Mouse (Mus musculus) limb, embryonic 12.5 days (tissue): ENCODE results near the gene Btg3. TPM values are rescaled to one million over a fixed set of nuclear protein-coding genes. Genes with fewer than 3 reads are reported as not detected.
A peak's percentile ranks its signal among the peaks of the same experiment; 100 is the strongest.

Experiments
- ATAC-seq: fragments of 200-750 bp; cut with Nextera tagmentation; 2 replicates; pipeline ENCODE4 v1.8.0; 2017; ENCODE audit warnings: low read depth, moderate TSS enrichment; ENCODE audit not compliant: insufficient number of reproducible peaks, insufficient read depth, low FRiP score, low TSS enrichment
- H3K27ac ChIP-seq: fragments of 300-500 bp; sonication (generic); 2 replicates; pipeline ENCODE4 v1.5.1; 2016; ENCODE audit warnings: mild to moderate bottlenecking, moderate library complexity
- H3K27me3 ChIP-seq: fragments of 300-500 bp; sonication (generic); 2 replicates; pipeline ENCODE4 v1.6.1; 2016; ENCODE audit warnings: mild to moderate bottlenecking, moderate library complexity
- H3K36me3 ChIP-seq: fragments of 300-500 bp; sonication (generic); 2 replicates; pipeline ENCODE4 v1.6.1; 2016; ENCODE audit warnings: mild to moderate bottlenecking, moderate library complexity
- H3K4me1 ChIP-seq: fragments of 300-500 bp; sonication (generic); replicated peaks from 2 replicates; pipeline ENCODE4 v1.6.1; 2016
- H3K4me2 ChIP-seq: fragments of 300-500 bp; sonication (generic); 2 replicates; pipeline ENCODE4 v1.6.1; 2016; ENCODE audit warnings: mild to moderate bottlenecking, moderate library complexity
- H3K4me3 ChIP-seq: fragments of 300-500 bp; sonication (generic); replicated peaks from 2 replicates; pipeline ENCODE4 v1.5.1; 2016; ENCODE audit warnings: mild to moderate bottlenecking
- H3K9ac ChIP-seq: fragments of 300-500 bp; sonication (generic); replicated peaks from 2 replicates; pipeline ENCODE4 v1.6.1; 2016; ENCODE audit warnings: mild to moderate bottlenecking, moderate library complexity
- H3K9me3 ChIP-seq: fragments of 300-500 bp; sonication (generic); 2 replicates; pipeline ENCODE4 v1.6.1; 2016; ENCODE audit warnings: mild to moderate bottlenecking, moderate library complexity
- WGBS: fragments of 180-500 bp; shearing (Covaris S2); methylation state at CpG from one replicate; pipeline ENCODE4 v1.1.7; 2016; 5-methylcytosine and 5-hydroxymethylcytosine counted together
- polyA plus RNA-seq: library from polyadenylated mRNA; unstranded; fragments of >200 nt; fragmentation: Nextera tagmentation; extraction: Ambion mirVana; gene quantifications from 2 replicates; pipeline ENCODE4 v1.2.1, GENCODE M21; 2016

The Btg3 gene
- polyA plus RNA-seq, 1 experiment from 2014 or later, result 39.0 TPM

DNA sequence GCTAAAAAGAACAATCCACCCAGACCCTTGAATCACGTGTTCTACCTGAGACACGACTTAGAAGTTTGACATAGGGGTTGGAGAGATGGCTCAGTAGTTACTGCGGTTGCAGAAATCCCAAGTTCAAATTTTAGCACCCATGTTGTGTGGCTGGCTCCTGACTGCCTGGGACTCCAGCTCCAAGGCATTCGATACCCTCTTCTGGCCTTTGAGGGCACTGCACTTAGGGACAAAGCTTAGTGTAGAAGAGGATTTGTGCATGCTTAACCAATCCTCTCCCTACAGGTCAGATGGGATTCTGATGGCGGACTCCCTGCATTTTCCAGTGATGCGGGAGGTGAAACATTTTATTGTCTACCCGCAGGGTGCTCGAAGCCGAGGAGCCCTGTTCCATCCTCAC is 60.1 kb downstream of the Btg3 start:
- no peaks in the 10 kb centered on the region for H3K36me3 ChIP-seq
- ATAC-seq, result no peak
- no peaks in the 10 kb centered on the region for H3K9me3 ChIP-seq
- no peak overlapping the region for H3K4me3 ChIP-seq
- WGBS, result 84% methylated on average over 9 of the region's 9 CpGs
- no peak overlapping the region for H3K9ac ChIP-seq
- H3K27ac ChIP-seq, result no peak overlapping the region
- H3K4me1 ChIP-seq, result peaks cover 27% of the 10 kb centered on the region
- H3K4me2 ChIP-seq, result no peak overlapping the region
- H3K27me3 ChIP-seq, result no peaks in the 10 kb centered on the region

DNA sequence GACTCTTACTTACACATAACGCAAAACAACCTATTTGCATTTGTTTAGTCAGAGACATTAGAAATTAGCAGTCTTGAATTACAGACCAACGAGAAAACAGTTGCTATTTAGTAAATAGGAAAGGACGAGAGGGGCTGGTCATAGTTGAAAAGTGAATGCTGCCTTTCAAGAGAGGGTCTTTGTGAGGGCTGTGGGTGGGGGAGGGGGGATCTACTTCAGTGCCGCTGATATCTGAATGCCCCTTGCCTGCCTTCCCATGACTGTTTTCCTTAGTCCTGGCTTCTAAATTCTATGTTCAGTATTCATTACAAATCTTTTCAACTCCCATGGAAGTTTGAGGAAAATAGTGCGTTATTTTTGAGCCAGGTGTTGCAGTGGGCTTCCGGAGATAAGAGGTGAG is 63.0 kb downstream of the Btg3 start:
- WGBS, result 72% methylated on average over 6 of the region's 6 CpGs
- H3K9ac ChIP-seq, result no peak overlapping the region
- H3K4me3 ChIP-seq, result no peak overlapping the region
- H3K36me3 ChIP-seq, result peaks cover 4% of the 10 kb centered on the region; the same call in 1 of the 2 replicates
- no peak overlapping the region for H3K27ac ChIP-seq
- H3K4me1 ChIP-seq, result peaks cover 23% of the 10 kb centered on the region
- H3K9me3 ChIP-seq, result no peaks in the 10 kb centered on the region
- no peak for ATAC-seq
- H3K4me2 ChIP-seq, result peak overlapping the region; percentile 5; the same call in 1 of the 2 replicates
- no peaks in the 10 kb centered on the region for H3K27me3 ChIP-seq

DNA sequence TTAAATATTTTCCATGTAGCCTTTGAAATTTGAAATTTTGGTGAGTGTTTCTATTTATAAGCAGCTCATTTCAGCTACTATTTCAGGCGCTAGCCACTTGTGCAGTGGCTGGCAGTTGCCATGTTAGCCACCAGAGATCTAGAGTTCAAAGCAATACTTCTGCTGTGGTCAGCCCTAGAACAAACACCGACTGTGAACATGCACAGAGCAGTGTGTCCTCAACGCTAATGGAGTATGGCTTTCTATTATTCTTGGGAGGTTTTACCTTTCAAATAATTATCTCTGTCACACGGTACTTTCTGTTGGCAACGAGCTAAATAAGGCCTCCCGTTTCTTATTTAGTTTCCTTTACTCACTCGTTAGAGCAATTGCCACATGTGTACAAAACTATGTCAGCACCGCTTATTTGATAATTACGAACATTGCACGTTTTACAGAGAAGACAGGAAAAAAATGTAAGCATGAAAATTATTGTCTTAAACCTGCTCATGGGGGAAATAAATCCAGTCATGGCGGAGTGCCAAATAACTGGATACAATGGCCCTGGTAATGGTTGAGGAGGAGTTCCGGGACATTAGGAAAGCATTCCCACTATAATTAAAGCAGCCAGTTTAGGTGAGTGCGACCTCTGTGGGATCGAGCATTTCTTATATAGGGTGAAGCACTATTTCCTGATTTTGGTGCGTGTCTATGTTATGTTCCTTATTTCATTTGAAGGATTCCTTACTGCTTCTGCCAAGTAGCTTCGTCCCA is 63.7 kb downstream of the Btg3 start:
- H3K27ac ChIP-seq, result no peak overlapping the region
- H3K4me2 ChIP-seq, result peak overlapping the region; percentile 5; the same call in 1 of the 2 replicates
- peaks cover 17% of the 10 kb centered on the region for H3K4me1 ChIP-seq
- no peak overlapping the region for H3K9ac ChIP-seq
- H3K9me3 ChIP-seq, result no peaks in the 10 kb centered on the region
- H3K36me3 ChIP-seq, result peaks cover 4% of the 10 kb centered on the region; the same call in 1 of the 2 replicates
- no peak for ATAC-seq
- WGBS, result 62% methylated on average over 16 of the region's 16 CpGs
- H3K27me3 ChIP-seq, result no peaks in the 10 kb centered on the region
- no peak overlapping the region for H3K4me3 ChIP-seq

DNA sequence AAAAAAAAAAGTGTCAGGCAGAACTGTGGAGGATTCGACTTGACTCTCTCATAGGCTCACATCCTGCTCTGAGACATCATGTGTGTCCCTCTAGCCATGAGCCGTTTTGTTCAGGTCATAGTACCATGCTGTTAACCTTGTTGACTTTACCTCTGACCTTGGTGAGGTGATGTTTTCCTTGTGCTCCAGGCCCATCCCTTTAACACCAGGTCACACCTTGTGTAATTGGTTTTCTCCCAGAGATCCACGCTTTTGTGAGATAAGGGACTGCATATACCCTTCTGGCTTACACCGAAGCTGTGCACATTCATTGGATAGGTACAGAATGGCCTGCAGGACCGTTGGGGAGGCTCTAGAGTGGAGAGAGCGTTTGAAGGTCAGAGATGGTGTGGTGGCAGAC is 67.7 kb downstream of the Btg3 start:
- Histone ChIP-seq H3K9ac (no peak overlapping the region), H3K4me3 (no peak overlapping the region), H3K27ac (no peak overlapping the region), H3K4me1 (peaks cover 12% of the 10 kb centered on the region), H3K36me3 (peaks cover 4% of the 10 kb centered on the region; the same call in 1 of the 2 replicates), H3K4me2 (no peak overlapping the region), H3K27me3 (no peaks in the 10 kb centered on the region), H3K9me3 (no peaks in the 10 kb centered on the region)
- WGBS, result 85% methylated on average over 6 of the region's 6 CpGs
- ATAC-seq, result no peak

DNA sequence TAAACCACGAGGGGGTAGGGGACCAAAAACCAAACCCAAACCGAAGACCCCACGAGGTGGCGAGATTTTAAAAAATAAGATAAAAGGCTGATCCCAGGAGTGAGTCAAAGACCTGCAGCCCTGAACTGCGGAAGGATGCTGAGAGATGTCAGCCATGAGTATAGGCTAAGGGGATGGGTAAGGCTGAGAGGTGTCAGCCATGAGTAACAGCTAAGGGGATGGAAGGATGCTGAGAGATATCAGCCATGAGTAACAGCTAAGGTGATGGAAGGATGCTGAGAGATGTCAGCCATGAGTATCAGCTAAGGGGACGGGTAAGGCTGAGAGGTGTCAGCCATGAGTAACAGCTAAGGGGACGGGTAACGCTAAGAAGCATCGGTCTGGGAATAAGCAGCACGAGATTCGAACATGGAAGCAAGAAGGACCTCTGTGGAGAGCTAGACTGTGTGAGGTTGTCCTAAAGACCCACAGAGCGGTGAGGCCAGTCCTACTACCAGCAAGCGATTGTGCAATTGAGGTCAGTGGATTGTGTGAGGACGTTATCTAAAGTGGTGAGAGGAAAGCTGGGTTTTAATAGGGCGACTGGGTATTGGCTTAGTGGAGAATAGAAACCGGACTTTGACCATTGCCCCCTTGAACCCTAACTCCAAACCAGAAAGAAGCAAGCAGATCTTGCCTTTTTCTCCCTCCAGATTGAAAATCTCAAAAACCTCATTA is 69.4 kb downstream of the Btg3 start:
- no peaks in the 10 kb centered on the region for H3K27me3 ChIP-seq
- H3K4me2 ChIP-seq, result no peak overlapping the region
- no peak overlapping the region for H3K27ac ChIP-seq
- 91% methylated on average over 16 of the region's 16 CpGs for WGBS
- H3K9me3 ChIP-seq, result no peaks in the 10 kb centered on the region
- no peak overlapping the region for H3K9ac ChIP-seq
- peaks cover 4% of the 10 kb centered on the region; the same call in 1 of the 2 replicates for H3K4me1 ChIP-seq
- H3K36me3 ChIP-seq, result peaks cover 4% of the 10 kb centered on the region; the same call in 1 of the 2 replicates
- H3K4me3 ChIP-seq, result no peak overlapping the region
- ATAC-seq, result no peak

DNA sequence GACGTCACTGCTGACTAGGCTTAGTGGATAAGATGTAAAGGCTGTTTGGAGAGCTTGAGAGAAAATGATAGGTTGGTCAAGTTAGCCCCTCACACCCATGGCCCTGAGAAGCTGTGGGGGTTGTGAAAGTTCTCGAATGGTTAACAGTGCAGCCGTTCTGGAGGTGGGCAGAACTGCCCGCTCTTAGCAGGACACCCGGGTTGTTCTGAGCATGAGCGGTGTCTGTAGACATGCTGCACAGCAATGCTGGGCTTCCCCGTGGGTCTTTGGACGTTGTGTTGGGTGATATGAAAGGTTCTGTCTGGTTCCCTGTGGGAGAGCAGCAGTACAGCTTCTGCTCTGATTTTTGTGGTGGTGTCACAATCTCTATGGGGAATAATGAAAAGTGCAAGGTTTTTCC is 70.4 kb downstream of the Btg3 start:
- Histone ChIP-seq H3K4me2 (no peak overlapping the region), H3K27ac (no peak overlapping the region), H3K9ac (no peak overlapping the region), H3K9me3 (no peaks in the 10 kb centered on the region), H3K4me3 (no peak overlapping the region), H3K4me1 (peaks cover 3% of the 10 kb centered on the region; the same call in 1 of the 2 replicates), H3K36me3 (peaks cover 4% of the 10 kb centered on the region; the same call in 1 of the 2 replicates), H3K27me3 (no peaks in the 10 kb centered on the region)
- no peak for ATAC-seq
- WGBS, result 86% methylated on average over 8 of the region's 8 CpGs

DNA sequence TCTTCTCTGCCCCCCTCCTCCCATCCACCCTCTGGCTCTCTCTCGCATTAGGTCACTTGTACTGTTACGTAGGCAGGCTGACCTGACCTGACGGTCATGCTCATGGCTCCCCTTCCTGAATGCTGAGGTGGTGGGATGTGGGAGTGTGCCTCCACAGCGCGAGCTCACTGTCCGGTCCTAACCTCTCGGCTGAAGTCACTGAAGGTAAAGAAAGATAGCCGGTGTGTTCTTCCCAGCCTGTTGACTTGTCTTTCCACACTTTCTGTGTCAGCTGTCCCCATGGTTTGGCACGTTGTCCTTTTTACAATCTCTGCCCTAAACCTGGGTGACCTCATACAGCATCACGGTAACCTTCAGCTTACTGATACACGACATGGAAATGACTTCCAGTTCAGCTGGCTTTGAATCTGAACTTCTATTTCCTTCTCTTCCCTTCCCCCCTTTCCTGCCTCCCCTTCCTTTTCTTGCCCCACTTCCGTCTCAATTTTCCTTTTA is 71.3 kb downstream of the Btg3 start:
- peaks cover 4% of the 10 kb centered on the region; the same call in 1 of the 2 replicates for H3K36me3 ChIP-seq
- H3K9ac ChIP-seq, result no peak overlapping the region
- H3K4me2 ChIP-seq, result no peak overlapping the region
- ATAC-seq, result no peak
- no peak overlapping the region for H3K4me3 ChIP-seq
- H3K9me3 ChIP-seq, result no peaks in the 10 kb centered on the region
- H3K27ac ChIP-seq, result no peak overlapping the region
- H3K27me3 ChIP-seq, result no peaks in the 10 kb centered on the region
- H3K4me1 ChIP-seq, result 0 out of 2 replicates have a peak, but pooled peaks cover 5% of the 10 kb centered on the region
- 89% methylated on average over 12 of the region's 12 CpGs for WGBS

DNA sequence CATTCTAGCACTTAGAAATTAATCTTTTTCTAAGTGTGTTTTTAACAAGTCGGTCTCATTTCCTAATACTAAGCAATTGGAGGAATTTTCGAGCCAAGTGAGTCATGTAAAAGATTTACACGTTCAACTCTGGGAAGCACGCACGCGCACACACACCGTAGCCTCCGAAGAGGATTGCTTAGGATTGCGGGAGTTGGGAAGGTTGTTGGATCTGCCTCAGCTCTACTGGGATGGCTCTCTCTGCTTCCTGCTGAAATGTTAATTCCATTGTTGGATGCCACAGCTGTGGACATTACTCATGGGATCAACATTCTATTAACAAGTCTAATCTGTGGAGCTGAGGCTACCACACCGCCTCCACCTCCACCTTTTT is 74.3 kb downstream of the Btg3 start:
- no peak for ATAC-seq
- Histone ChIP-seq H3K4me3 (peak overlapping the region; percentile 91), H3K4me1 (0 out of 2 replicates have a peak, but pooled peaks cover 5% of the 10 kb centered on the region), H3K9me3 (no peaks in the 10 kb centered on the region), H3K27me3 (no peaks in the 10 kb centered on the region), H3K9ac (no peak overlapping the region), H3K27ac (no peak overlapping the region), H3K4me2 (peak overlapping the region; percentile 78), H3K36me3 (no peaks in the 10 kb centered on the region)
- WGBS, result 9% methylated on average over 10 of the region's 10 CpGs

DNA sequence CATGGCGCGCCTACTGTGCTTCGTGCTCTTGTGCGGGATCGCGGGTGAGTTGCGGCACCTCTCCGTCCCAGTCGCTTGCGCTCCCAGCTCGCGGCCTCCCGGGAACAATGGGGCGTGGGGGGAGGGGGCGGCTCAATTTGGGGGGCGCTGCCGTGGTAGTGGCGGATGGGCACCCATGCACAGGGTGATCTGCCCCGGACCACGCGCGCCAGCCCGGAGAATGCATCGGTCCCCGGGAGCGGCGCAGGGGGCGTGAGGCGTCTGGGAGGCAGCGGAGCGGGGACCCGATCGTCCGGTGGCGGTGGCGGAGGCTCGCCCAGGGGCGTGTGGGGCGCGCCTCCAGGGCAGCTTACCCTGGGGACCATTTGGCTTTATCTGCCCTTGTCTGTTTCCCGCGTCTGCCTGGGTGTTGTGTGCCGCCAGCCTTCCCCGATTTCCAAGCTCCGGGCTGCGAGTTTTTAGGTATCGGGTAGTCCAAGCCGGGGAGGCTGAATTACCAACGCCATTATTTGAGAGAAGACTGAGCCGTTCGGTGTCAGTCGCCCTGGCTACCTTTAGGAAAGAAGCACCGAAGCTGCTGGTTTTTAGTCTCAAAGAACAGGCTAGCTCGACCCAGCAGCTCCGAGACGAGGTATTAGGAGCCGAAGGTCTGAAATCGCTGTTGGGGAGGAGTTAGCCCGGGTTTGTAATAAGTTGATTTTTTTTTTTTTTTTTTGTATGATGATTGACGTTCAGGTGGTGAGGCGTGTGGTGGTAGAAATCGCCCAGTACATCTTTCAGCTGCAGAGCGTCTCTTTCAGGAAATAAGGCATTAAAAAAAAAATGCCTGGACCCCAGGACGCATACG is 74.9 kb downstream of the Btg3 start:
- Histone ChIP-seq H3K36me3 (no peaks in the 10 kb centered on the region), H3K9ac (peak overlapping the region; percentile 84), H3K4me2 (peak overlapping the region; percentile 78), H3K4me1 (0 out of 2 replicates have a peak, but pooled peaks cover 5% of the 10 kb centered on the region), H3K27me3 (no peaks in the 10 kb centered on the region), H3K27ac (peak overlapping the region; percentile 84), H3K4me3 (peak overlapping the region; percentile 91), H3K9me3 (no peaks in the 10 kb centered on the region)
- WGBS, result 1% methylated on average over 60 of the region's 65 CpGs
- peak; percentile 48; the same call in 1 of the 2 replicates for ATAC-seq

DNA sequence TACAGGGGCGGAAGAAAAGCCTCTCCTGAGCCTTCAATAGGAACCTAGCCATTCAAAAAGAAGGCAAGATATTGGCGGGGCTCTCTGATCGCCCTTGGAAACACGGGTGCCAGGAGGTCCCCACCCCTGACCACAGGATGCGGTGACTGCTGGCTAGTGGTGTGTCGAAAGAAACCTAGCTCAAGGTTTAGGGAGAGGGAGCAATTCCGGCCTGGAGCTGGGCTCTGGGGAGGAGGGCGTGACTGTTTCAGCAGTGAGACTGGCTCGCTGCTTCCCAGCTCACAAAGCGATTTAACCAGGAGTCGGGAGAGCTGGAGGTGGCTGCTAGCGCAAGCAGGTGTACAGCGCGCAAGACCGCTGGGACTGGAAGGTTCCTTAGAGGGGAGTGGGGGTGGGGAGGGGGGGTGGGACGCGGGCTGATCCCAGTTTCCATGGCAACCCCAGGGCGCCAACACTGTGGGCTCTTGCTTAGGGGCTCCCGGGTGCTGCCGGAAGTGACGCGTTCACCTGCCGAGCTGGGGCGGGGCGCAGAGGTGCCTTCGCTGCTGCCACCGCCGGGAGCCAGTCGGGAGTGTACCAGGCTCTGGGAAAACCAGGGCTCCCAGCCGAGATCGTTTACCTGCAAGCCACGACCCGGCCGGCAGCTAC is 75.7 kb downstream of the Btg3 start, which contains the start of gene Cxadr:
TSS of gene Cxadr (plus strand) at position 307 of the 648 bp plus-strand sequence.
- no peaks in the 10 kb centered on the region for H3K36me3 ChIP-seq
- no peaks in the 10 kb centered on the region for H3K27me3 ChIP-seq
- peak; percentile 92 for ATAC-seq
- H3K4me2 ChIP-seq, result peak within 1 kb of the TSS; percentile 78
- H3K9ac ChIP-seq, result peak within 1 kb of the TSS; percentile 84
- no peaks in the 10 kb centered on the region for H3K9me3 ChIP-seq
- 0 out of 2 replicates have a peak, but pooled peaks cover 5% of the 10 kb centered on the region for H3K4me1 ChIP-seq
- H3K4me3 ChIP-seq, result peak within 1 kb of the TSS; percentile 91
- peak within 1 kb of the TSS; percentile 84 for H3K27ac ChIP-seq
- whole genome bisulfite sequencing, result under 1% methylated on average over 34 of the region's 34 CpGs
